Mouse (Mus musculus) hindbrain, embryonic 11.5 days (tissue): ENCODE measurements around the gene Tgfa. TPM values are rescaled to one million over a fixed set of nuclear protein-coding genes. Genes with fewer than 3 reads are reported as not detected.

Source experiments
- ATAC-seq: fragments of 200-750 bp; cut with Nextera tagmentation; 2 replicates; pipeline ENCODE4 v1.8.0; 2017; ENCODE audit warnings: mild to moderate bottlenecking, moderate TSS enrichment, moderate library complexity; ENCODE audit not compliant: low FRiP score
- DNase-seq: peaks from one replicate; pipeline ENCODE4 v3.0.0-alpha.2; 2015; ENCODE audit warnings: low spot score
- H3K27ac ChIP-seq: fragments of 300-500 bp; sonication (generic); 2 replicates; pipeline ENCODE4 v1.5.1; 2014; ENCODE audit warnings: mild to moderate bottlenecking, low read depth, low read length
- H3K27me3 ChIP-seq: fragments of 300-500 bp; sonication (generic); 2 replicates; pipeline ENCODE4 v1.6.1; 2014; ENCODE audit warnings: mild to moderate bottlenecking, low read length, moderate library complexity, mixed read lengths; ENCODE audit not compliant: control insufficient read depth, insufficient read depth
- H3K36me3 ChIP-seq: fragments of 300-500 bp; sonication (generic); 2 replicates; pipeline ENCODE4 v1.6.1; 2014; ENCODE audit warnings: mild to moderate bottlenecking, low read length, moderate library complexity, mixed read lengths; ENCODE audit not compliant: control insufficient read depth, insufficient read depth
- H3K4me1 ChIP-seq: fragments of 300-500 bp; sonication (generic); replicated peaks from 2 replicates; pipeline ENCODE4 v1.6.1; 2014; ENCODE audit warnings: low read length, mixed read lengths; ENCODE audit not compliant: control insufficient read depth, insufficient read depth
- H3K4me2 ChIP-seq: fragments of 300-500 bp; sonication (generic); replicated peaks from 2 replicates; pipeline ENCODE4 v1.6.1; 2014; ENCODE audit warnings: mild to moderate bottlenecking, low read depth, low read length
- H3K4me3 ChIP-seq: fragments of 300-500 bp; sonication (generic); 2 replicates; pipeline ENCODE4 v1.5.1; 2014; ENCODE audit warnings: low read depth, low read length
- H3K9ac ChIP-seq: fragments of 300-500 bp; sonication (generic); 2 replicates; pipeline ENCODE4 v1.6.1; 2014; ENCODE audit warnings: low read depth, low read length
- H3K9me3 ChIP-seq: fragments of 300-500 bp; sonication (generic); 2 replicates; pipeline ENCODE4 v1.6.1; 2016; ENCODE audit warnings: low read length; ENCODE audit not compliant: control insufficient read depth
- WGBS: fragments of 180-500 bp; shearing (Covaris S2); extraction: QIAGEN DNeasy Blood & Tissue Kit; methylation state at CpG from one replicate; pipeline ENCODE4 v1.1.7; 2014; 5-methylcytosine and 5-hydroxymethylcytosine counted together
- polyA plus RNA-seq: library from polyadenylated mRNA; unstranded; fragments of >200 nt; fragmentation: Nextera tagmentation; extraction: Ambion mirVana; gene quantifications from 2 replicates; pipeline ENCODE4 v1.2.1, GENCODE M21; 2014

The Tgfa gene
- polyA plus RNA-seq, 1 experiment from 2014 or later = 2.5 TPM

- no peaks in the 10 kb centered on the region for H3K27me3 ChIP-seq
- ATAC-seq = no peak
- no peak for DNase-seq
- H3K9me3 ChIP-seq = no peaks in the 10 kb centered on the region
- H3K27ac ChIP-seq = no peak overlapping the region
- no peaks in the 10 kb centered on the region for H3K36me3 ChIP-seq
- WGBS = 82% methylated on average over 4 of the region's 4 CpGs
- no peak overlapping the region for H3K4me2 ChIP-seq
- no peak overlapping the region for H3K4me3 ChIP-seq
- H3K4me1 ChIP-seq = no peaks in the 10 kb centered on the region
- no peak overlapping the region for H3K9ac ChIP-seq
These were observed 110.7 kb downstream of the Tgfa start for GRCm38 (mm10) chr6:86305680-86306079.

- no peak overlapping the region for H3K4me2 ChIP-seq
- ATAC-seq (no peak), DNase-seq (no peak)
- H3K9me3 ChIP-seq = no peaks in the 10 kb centered on the region
- no peak overlapping the region for H3K9ac ChIP-seq
- H3K4me1 ChIP-seq = no peaks in the 10 kb centered on the region
- no peak overlapping the region for H3K27ac ChIP-seq
- no peak overlapping the region for H3K4me3 ChIP-seq
- no peaks in the 10 kb centered on the region for H3K27me3 ChIP-seq
- WGBS = 84% methylated on average over 1 of the region's 1 CpGs
- H3K36me3 ChIP-seq = no peaks in the 10 kb centered on the region
These were observed 119.0 kb downstream of the Tgfa start for GRCm38 (mm10) chr6:86314011-86314410.

- 76% methylated on average over 1 of the region's 1 CpGs for WGBS
- ATAC-seq (no peak), DNase-seq (no peak)
- no peak overlapping the region for H3K4me2 ChIP-seq
- H3K27me3 ChIP-seq = no peaks in the 10 kb centered on the region
- H3K9me3 ChIP-seq = no peaks in the 10 kb centered on the region
- H3K36me3 ChIP-seq = no peaks in the 10 kb centered on the region
- no peaks in the 10 kb centered on the region for H3K4me1 ChIP-seq
- H3K4me3 ChIP-seq = no peak overlapping the region
- no peak overlapping the region for H3K27ac ChIP-seq
- H3K9ac ChIP-seq = no peak overlapping the region
These were observed 122.0 kb downstream of the Tgfa start for GRCm38 (mm10) chr6:86317066-86317465.

DNA sequence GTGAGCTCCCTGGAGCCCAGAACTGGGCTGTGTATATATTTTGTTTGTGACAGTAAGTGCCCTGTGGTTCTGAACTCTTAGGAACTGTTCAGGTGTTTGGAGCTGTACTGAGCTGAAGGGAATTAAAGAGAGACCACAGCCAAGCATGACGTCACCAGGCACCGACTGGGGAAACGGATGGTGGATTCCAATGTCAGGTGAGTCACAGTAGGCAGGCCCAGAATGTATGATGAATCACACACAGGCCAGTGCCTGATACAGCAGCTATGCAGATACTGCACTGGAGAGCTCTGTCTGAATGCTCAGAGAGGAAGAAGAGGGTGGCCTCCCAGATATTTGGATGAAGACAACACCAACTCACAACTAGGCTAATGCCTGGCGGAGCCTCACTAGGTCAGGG is 123.8 kb downstream of the Tgfa start:
- Histone ChIP-seq H3K4me3 (no peak overlapping the region), H3K9me3 (no peaks in the 10 kb centered on the region), H3K27ac (no peak overlapping the region), H3K36me3 (no peaks in the 10 kb centered on the region), H3K4me2 (no peak overlapping the region), H3K4me1 (no peaks in the 10 kb centered on the region), H3K27me3 (no peaks in the 10 kb centered on the region), H3K9ac (no peak overlapping the region)
- 82% methylated on average over 4 of the region's 4 CpGs for WGBS
- DNase-seq = no peak
- no peak for ATAC-seq

DNA sequence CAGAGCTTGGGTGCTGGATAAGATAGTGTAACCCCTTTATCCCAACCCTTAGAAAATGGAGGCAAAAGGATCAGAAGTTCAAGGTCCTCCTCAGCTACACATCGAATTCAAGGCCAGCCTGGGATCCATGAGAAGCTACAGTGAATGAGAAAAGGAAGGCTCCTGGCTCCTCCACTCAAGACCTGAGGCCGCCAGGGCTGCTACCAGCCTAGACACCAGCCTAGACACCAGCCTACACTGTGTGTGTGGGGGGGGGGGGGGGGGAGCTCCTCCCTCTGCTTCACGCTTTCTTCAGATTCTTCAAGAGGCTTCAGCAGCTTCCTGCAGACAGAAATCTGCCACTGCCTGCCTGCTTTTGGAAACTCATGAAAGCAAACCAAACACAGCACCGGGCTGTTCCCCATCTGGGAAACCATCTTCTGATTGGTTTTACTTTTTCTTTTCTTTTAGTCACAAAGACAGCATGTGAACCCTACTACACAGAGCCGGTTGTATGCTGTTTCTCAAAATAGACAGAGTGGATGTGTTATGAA is 127.1 kb downstream of the Tgfa start:
- Histone ChIP-seq H3K27me3 (no peaks in the 10 kb centered on the region), H3K9ac (no peak overlapping the region), H3K27ac (no peak overlapping the region), H3K4me2 (no peak overlapping the region), H3K9me3 (no peaks in the 10 kb centered on the region), H3K4me3 (no peak overlapping the region), H3K36me3 (no peaks in the 10 kb centered on the region), H3K4me1 (no peaks in the 10 kb centered on the region)
- no peak for DNase-seq
- no peak for ATAC-seq
- 91% methylated on average over 5 of the region's 5 CpGs for WGBS

DNA sequence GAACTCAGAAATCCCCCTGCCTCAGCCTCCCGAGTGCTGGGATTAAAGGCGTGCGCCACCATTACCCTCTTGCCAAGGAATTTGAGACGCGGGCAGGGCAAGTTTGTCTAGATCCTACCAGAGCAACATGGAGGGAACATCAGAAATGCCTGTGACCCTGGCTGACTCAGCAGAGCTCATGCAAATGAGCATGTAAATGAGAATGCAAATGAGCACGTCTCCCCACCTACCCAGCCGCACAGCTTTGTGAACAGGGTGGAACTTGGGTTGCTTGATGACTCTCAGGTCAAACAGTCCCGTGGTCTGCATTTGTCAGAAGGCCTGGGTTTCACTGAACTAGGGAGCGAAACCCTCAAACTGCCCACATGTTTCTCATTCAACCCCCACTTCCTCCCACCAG is 128.0 kb downstream of the Tgfa start:
- H3K27ac ChIP-seq = no peak overlapping the region
- no peak overlapping the region for H3K4me3 ChIP-seq
- H3K9me3 ChIP-seq = no peaks in the 10 kb centered on the region
- WGBS = 84% methylated on average over 9 of the region's 9 CpGs
- ATAC-seq (no peak), DNase-seq (no peak)
- no peak overlapping the region for H3K9ac ChIP-seq
- no peaks in the 10 kb centered on the region for H3K36me3 ChIP-seq
- H3K27me3 ChIP-seq = no peaks in the 10 kb centered on the region
- no peak overlapping the region for H3K4me2 ChIP-seq
- no peaks in the 10 kb centered on the region for H3K4me1 ChIP-seq

GRCm38 (mm10) chr6:86324400-86324799 is 129.4 kb downstream of the Tgfa start:
- Histone ChIP-seq H3K9me3 (no peaks in the 10 kb centered on the region), H3K9ac (no peak overlapping the region), H3K4me3 (no peak overlapping the region), H3K27me3 (no peaks in the 10 kb centered on the region), H3K27ac (no peak overlapping the region), H3K4me2 (no peak overlapping the region), H3K4me1 (no peaks in the 10 kb centered on the region), H3K36me3 (no peaks in the 10 kb centered on the region)
- WGBS = 91% methylated on average over 3 of the region's 3 CpGs
- DNase-seq (no peak), ATAC-seq (no peak)

Other genes starting within 250 kb of the Tgfa start
- 45.8 and 54.3 TPM in 2 replicates for gene Dusp11, start 233.6 kb upstream of the Tgfa start, polyA plus RNA-seq
- gene Figla, start 179.1 kb upstream of the Tgfa start, polyA plus RNA-seq = not detected in 2 replicates
- gene Add2, start 166.5 kb upstream of the Tgfa start, polyA plus RNA-seq = 67.2 and 68.4 TPM in 2 replicates
- 137 and 140 TPM in 2 replicates for gene Fam136a, start 170.4 kb downstream of the Tgfa start, polyA plus RNA-seq
- 610 and 651 TPM in 2 replicates for gene Snrpg, start 176.1 kb downstream of the Tgfa start, polyA plus RNA-seq
- gene Pcyox1, start 201.9 kb downstream of the Tgfa start, polyA plus RNA-seq = 107 and 109 TPM in 2 replicates
- 270 and 292 TPM in 2 replicates for gene Tia1, start 209.0 kb downstream of the Tgfa start, polyA plus RNA-seq
- gene Gm44790, start 231.4 kb downstream of the Tgfa start, polyA plus RNA-seq = not detected in 2 replicates
- 24.4 and 25.6 TPM in 2 replicates for gene C87436, start 243.2 kb downstream of the Tgfa start, polyA plus RNA-seq